Comparison of ENCODE assay signal across 12 mouse cellular contexts in the genomic region with DNA sequence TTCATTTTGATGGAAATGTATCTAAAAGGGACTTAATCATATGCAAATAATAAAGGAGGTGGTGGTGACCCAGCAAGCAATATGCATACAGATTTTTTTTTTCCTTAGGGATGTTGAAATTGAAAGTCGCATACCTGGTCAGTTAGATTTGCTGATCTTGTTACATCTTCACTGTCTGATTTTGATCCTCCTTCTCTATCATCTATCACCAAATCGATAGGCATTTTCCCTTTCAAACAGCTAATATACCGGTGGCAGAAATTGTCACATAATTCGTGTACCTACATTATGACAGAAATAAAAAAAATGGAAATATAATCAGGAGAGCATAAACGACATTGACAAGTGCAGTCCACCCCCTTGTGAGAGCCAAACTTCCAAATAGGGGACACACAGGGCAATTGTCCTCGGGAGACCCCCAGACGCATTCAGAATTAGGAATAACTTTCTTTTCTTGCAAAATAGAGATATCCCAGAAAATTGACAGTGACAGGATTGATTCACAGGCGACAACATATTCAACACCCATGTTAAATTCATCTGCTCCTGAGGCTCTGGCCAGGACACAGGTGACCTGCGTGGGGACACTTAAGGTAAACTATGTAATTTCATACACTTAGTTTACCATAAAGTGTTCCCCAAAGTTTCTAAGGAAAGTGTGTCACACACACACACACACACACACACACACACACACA. TPM values are rescaled to one million over a fixed set of nuclear protein-coding genes. Genes with fewer than 3 reads are reported as not detected.
DNase-seq lines count a peak whose midpoint lies in the region; ATAC-seq and TF ChIP-seq lines count a peak whose summit lies in the region.
"Had no signal": no experiment of that assay in that cellular context is flagged by ENCODE, and none has a peak within 500 bp of the region (broad histone marks: within the 10 kb centered on the region; RNA-seq: fewer than 3 reads in every experiment).

No protein-coding gene starts in this region.

- no peak overlapping the region for H3K4me3 ChIP-seq in forebrain, embryonic 15.5 days
- H3K4me3 ChIP-seq in forebrain, embryonic 14.5 days (ENCODE audit: low read depth, low read length) = no peak overlapping the region
- H3K4me3 ChIP-seq in lung, postnatal 0 days (ENCODE audit: low read depth, low read length) = peak overlapping the region; percentile 5; the same call in 1 of the 2 replicates
- H3K4me3 ChIP-seq in hindbrain, postnatal 0 days (ENCODE audit: low read length) = peak overlapping the region; percentile 72
- H3K4me3 ChIP-seq in stomach, embryonic 14.5 days (ENCODE audit: low read depth, low read length) = peak overlapping the region; percentile 46

- no peaks in the 10 kb centered on the region for H3K36me3 ChIP-seq in forebrain, embryonic 15.5 days
- H3K36me3 ChIP-seq in forebrain, embryonic 14.5 days (ENCODE audit: control insufficient read depth, insufficient read depth, low read length) = no peaks in the 10 kb centered on the region
- no peaks in the 10 kb centered on the region for H3K36me3 ChIP-seq in lung, postnatal 0 days (ENCODE audit: insufficient read depth, low read length)
- no peaks in the 10 kb centered on the region; the same call in 1 of the 2 replicates for H3K36me3 ChIP-seq in hindbrain, postnatal 0 days (ENCODE audit: insufficient read depth, low read length)
- peaks cover 47% of the 10 kb centered on the region for H3K36me3 ChIP-seq in stomach, embryonic 14.5 days (ENCODE audit: control insufficient read depth, insufficient read depth, low read length)
- H3K36me3 ChIP-seq: limb, embryonic 12.5 days had no signal

- no peak overlapping the region for H3K9ac ChIP-seq in forebrain, embryonic 15.5 days (replicated peaks)
- no peak overlapping the region for H3K9ac ChIP-seq in forebrain, embryonic 14.5 days (ENCODE audit: low read length)
- peak overlapping the region; percentile 50; the same call in 1 of the 2 replicates for H3K9ac ChIP-seq in lung, postnatal 0 days (replicated peaks; ENCODE audit: low read depth)
- peak overlapping the region; percentile 97 for H3K9ac ChIP-seq in hindbrain, postnatal 0 days (replicated peaks; ENCODE audit: low read length)
- H3K9ac ChIP-seq in stomach, embryonic 14.5 days (replicated peaks; ENCODE audit: low read depth, low read length) = peak overlapping the region; percentile 100
- H3K9ac ChIP-seq: limb, embryonic 12.5 days had no signal

- no peak for ATAC-seq in forebrain, embryonic 15.5 days (replicated peaks)
- no peak for ATAC-seq in forebrain, embryonic 14.5 days
- no peak for ATAC-seq in lung, postnatal 0 days
- ATAC-seq in hindbrain, postnatal 0 days = no peak
- no peak for ATAC-seq in stomach, embryonic 14.5 days (ENCODE audit: insufficient number of reproducible peaks, insufficient read depth, low FRiP score, low read depth)

- H3K27ac ChIP-seq in forebrain, embryonic 15.5 days (replicated peaks) = no peak overlapping the region
- H3K27ac ChIP-seq in forebrain, embryonic 14.5 days (ENCODE audit: low read depth, low read length) = no peak overlapping the region
- H3K27ac ChIP-seq in lung, postnatal 0 days (ENCODE audit: low read length) = 0 out of 2 replicates have a peak overlapping the region, but pooled peaks have one; percentile 79
- peak overlapping the region; percentile 88 for H3K27ac ChIP-seq in hindbrain, postnatal 0 days
- peak overlapping the region; percentile 100 for H3K27ac ChIP-seq in stomach, embryonic 14.5 days (ENCODE audit: low read length)
- H3K27ac ChIP-seq: limb, embryonic 12.5 days had no signal

- peaks cover 46% of the 10 kb centered on the region for H3K27me3 ChIP-seq in forebrain, embryonic 15.5 days
- H3K27me3 ChIP-seq in forebrain, embryonic 14.5 days (replicated peaks; ENCODE audit: control insufficient read depth, insufficient read depth, low read length) = peaks cover 58% of the 10 kb centered on the region
- 0 out of 2 replicates have a peak, but pooled peaks cover 4% of the 10 kb centered on the region for H3K27me3 ChIP-seq in lung, postnatal 0 days (replicated peaks; ENCODE audit: insufficient read depth, low read length)
- H3K27me3 ChIP-seq in hindbrain, postnatal 0 days (ENCODE audit: insufficient read depth, low read length) = no peaks in the 10 kb centered on the region
- H3K27me3 ChIP-seq in stomach, embryonic 14.5 days (ENCODE audit: control insufficient read depth, insufficient read depth, low read length) = no peaks in the 10 kb centered on the region

- TF ChIP-seq EP300 in lung, postnatal 0 days (IDR thresholded peaks at IDR 0.05) = no peak

- DNase-seq in forebrain, embryonic 14.5 days (ENCODE audit: low spot score) = no peak
- DNase-seq in lung, postnatal 0 days (ENCODE audit: low spot score) = no peak
- no peak for DNase-seq in lung, postnatal 36 days
- DNase-seq in hindbrain, postnatal 0 days (ENCODE audit: low spot score) = peak; percentile 35
- DNase-seq in thymus, postnatal 25 days = no peak
- DNase-seq in right cerebral cortex, postnatal 14 days = no peak
- DNase-seq: kidney, adult 2 months; right cerebral cortex, adult 18-20 months; thymus, adult 18-20 months had no signal

- 46% methylated on average over 9 of the region's 9 CpGs for WGBS in forebrain, embryonic 15.5 days
- 40% methylated on average over 9 of the region's 9 CpGs for WGBS in forebrain, embryonic 14.5 days
- WGBS in lung, postnatal 0 days = 49% methylated on average over 9 of the region's 9 CpGs
- 13% methylated on average over 9 of the region's 9 CpGs for WGBS in hindbrain, postnatal 0 days
- 19% methylated on average over 9 of the region's 9 CpGs for WGBS in stomach, embryonic 14.5 days

- H3K4me1 ChIP-seq in forebrain, embryonic 15.5 days = peaks cover 43% of the 10 kb centered on the region
- H3K4me1 ChIP-seq in forebrain, embryonic 14.5 days (ENCODE audit: control insufficient read depth, insufficient read depth, low read length) = peaks cover 7% of the 10 kb centered on the region
- H3K4me1 ChIP-seq in lung, postnatal 0 days (ENCODE audit: insufficient read depth, low read depth, low read length) = no peaks in the 10 kb centered on the region
- peaks cover 8% of the 10 kb centered on the region; the same call in 1 of the 2 replicates for H3K4me1 ChIP-seq in hindbrain, postnatal 0 days (ENCODE audit: insufficient read depth, low read length)
- H3K4me1 ChIP-seq in stomach, embryonic 14.5 days (ENCODE audit: control insufficient read depth, insufficient read depth, low read length) = peaks cover 31% of the 10 kb centered on the region; the same call in 1 of the 2 replicates

- H3K4me2 ChIP-seq in forebrain, embryonic 15.5 days (replicated peaks) = peak overlapping the region; percentile 11; the same call in 1 of the 2 replicates
- H3K4me2 ChIP-seq in forebrain, embryonic 14.5 days (ENCODE audit: low read length) = no peak overlapping the region
- H3K4me2 ChIP-seq in lung, postnatal 0 days (replicated peaks; ENCODE audit: low read depth, low read length) = peak overlapping the region; percentile 60
- peak overlapping the region; percentile 78 for H3K4me2 ChIP-seq in hindbrain, postnatal 0 days (ENCODE audit: low read depth, low read length)
- peak overlapping the region; percentile 58 for H3K4me2 ChIP-seq in stomach, embryonic 14.5 days (replicated peaks; ENCODE audit: low read depth, low read length)

- no peaks in the 10 kb centered on the region for H3K9me3 ChIP-seq in forebrain, embryonic 15.5 days
- no peaks in the 10 kb centered on the region for H3K9me3 ChIP-seq in forebrain, embryonic 14.5 days (replicated peaks; ENCODE audit: control insufficient read depth, low read length)
- H3K9me3 ChIP-seq in lung, postnatal 0 days (ENCODE audit: low read length) = no peaks in the 10 kb centered on the region
- H3K9me3 ChIP-seq in hindbrain, postnatal 0 days (ENCODE audit: low read length) = no peaks in the 10 kb centered on the region
- H3K9me3 ChIP-seq in stomach, embryonic 14.5 days (ENCODE audit: control insufficient read depth, low read depth, low read length) = no peaks in the 10 kb centered on the region
- H3K9me3 ChIP-seq: limb, embryonic 12.5 days had no signal

- no peak for TF ChIP-seq CTCF in lung, postnatal 0 days (IDR thresholded peaks at IDR 0.05)
- no peak for TF ChIP-seq CTCF in hindbrain, postnatal 0 days (IDR thresholded peaks at IDR 0.05; ENCODE audit: low read depth)

RNA-seq across cellular contexts. Expression of a gene that starts 7.5 kb away (rescaled TPM):
- polyA plus RNA-seq in forebrain, embryonic 15.5 days (2015; fragmentation: Nextera tagmentation; extraction: Ambion mirVana) = 29.4 and 29.7 TPM in 2 replicates
- polyA plus RNA-seq in forebrain, embryonic 14.5 days (2014; fragmentation: Nextera tagmentation; extraction: Ambion mirVana) = 19.2 and 20.1 TPM in 2 replicates
- 39.6 and 44.9 TPM in 2 replicates for polyA plus RNA-seq in lung, postnatal 0 days (2015; fragmentation: Nextera tagmentation; extraction: Ambion mirVana)
- 89.3 and 99.4 TPM in 2 replicates for total RNA-seq in hindbrain, postnatal 0 days (2014; rRNA removed)
- 112 and 114 TPM in 2 replicates for polyA plus RNA-seq in hindbrain, postnatal 0 days (2015; fragmentation: Nextera tagmentation; extraction: Ambion mirVana)
- 151 and 155 TPM in 2 replicates for polyA plus RNA-seq in stomach, embryonic 14.5 days (2014; fragmentation: Nextera tagmentation; extraction: Ambion mirVana)

Comparison
In these comparisons a context has a peak if more than half of its experiments do, and no peak if none do; other contexts are left out.
1. H3K27ac ChIP-seq: peak in lung, postnatal 0 days (single experiment), hindbrain, postnatal 0 days (single experiment) and stomach, embryonic 14.5 days (single experiment); none in forebrain, embryonic 15.5 days (single experiment) and forebrain, embryonic 14.5 days (single experiment).
2. H3K4me3 ChIP-seq: peak in lung, postnatal 0 days (single experiment), hindbrain, postnatal 0 days (single experiment) and stomach, embryonic 14.5 days (single experiment); none in forebrain, embryonic 15.5 days (single experiment) and forebrain, embryonic 14.5 days (single experiment).
3. H3K9ac ChIP-seq: peak in lung, postnatal 0 days (single experiment), hindbrain, postnatal 0 days (single experiment) and stomach, embryonic 14.5 days (single experiment); none in forebrain, embryonic 15.5 days (single experiment) and forebrain, embryonic 14.5 days (single experiment).